Mouse (Mus musculus) heart, adult 2 months (tissue): ENCODE measurements around the gene Hs6st2.

Source experiments
- CTCF ChIP-seq: fragments of 200-600 bp; IDR thresholded peaks from 2 replicates; pipeline ENCODE4 v1.8.1; 2022; ENCODE audit warnings: antibody characterized with exemption, mild to moderate bottlenecking, moderate library complexity
- EP300 ChIP-seq: fragments of 200-500 bp; IDR thresholded peaks from 2 replicates; pipeline ENCODE4 v1.6.1; 2011; ENCODE audit warnings: low read depth, low read length, control low read depth; ENCODE audit not compliant: insufficient read depth
- POLR2A ChIP-seq: fragments of 200-500 bp; IDR thresholded peaks from 2 replicates; pipeline ENCODE4 v1.6.1; 2011; ENCODE audit warnings: mild to moderate bottlenecking, low read depth, low read length, control low read depth; ENCODE audit not compliant: insufficient read depth

DNA sequence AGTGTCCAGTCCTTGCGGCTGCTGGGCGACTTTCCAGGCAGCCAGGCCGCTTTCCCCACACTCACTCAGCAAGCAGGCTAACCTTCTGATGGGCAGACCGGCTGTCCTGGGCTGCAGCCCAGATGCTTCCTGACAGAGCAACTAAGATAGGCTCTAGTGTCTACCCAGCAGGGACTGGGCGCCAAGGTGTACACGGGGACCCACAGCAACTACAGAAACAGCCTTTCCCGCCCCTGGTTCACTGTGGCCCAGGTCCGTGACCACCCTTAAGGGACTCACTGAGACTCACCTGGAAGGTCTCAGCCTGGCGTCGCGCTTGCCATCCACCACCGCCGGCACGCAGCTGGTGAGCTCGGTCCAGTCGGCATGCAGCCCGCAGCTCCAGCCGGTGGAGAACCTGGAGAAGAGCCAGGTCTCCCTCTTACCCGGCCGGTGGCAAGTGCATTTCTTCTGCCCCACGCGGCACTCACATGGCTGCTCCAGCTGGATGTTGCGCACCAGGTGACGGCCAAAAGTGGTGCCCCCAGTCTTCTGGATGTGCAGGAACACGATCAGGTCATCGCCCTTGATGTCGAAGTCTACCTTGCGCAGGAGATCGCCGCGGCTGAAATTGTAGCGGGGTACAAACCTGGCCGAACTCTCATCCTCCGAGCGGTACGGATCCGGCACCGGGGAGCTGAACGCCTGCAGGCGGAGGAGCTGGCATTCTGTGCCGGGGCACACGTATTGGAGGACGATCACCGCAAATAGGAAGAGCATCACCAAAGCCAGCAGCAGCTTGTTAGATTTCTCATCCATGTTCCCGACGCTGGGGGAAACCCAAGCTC is 1.8 kb downstream of the Hs6st2 start:
- TF ChIP-seq EP300 = no peak
- TF ChIP-seq CTCF = no peak
- no peak for TF ChIP-seq POLR2A
